Mouse (Mus musculus): Measurements from ENCODE around the gene Cldn13. TPM values are rescaled to one million over a fixed set of nuclear protein-coding genes. Genes with fewer than 3 reads are reported as not detected.

The Cldn13 gene
- total and polyA plus RNA-seq, 3 experiments = 0.10 TPM; not detected in 2

DNA sequence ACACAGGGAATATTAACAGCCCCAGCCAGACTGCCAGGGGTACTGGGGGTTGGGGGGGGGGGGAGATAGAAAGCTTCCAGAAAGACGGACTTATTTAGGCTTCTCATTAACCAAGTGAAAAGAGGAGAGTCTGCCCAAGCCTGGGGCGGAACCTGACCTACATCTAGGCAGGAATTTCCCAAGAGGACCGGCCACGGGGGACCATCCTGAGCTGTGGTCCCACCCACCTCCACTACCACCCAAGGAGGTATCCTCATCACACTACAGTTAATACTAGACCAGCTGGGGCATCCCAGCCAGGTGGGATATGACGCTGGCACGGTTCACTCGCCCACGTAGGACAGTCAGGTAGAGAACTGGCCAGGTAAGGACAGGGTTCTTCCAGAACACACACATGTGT, 42.3 kb downstream of the Cldn13 start:
- peak in 1 of 2 experiments; percentile 43 for DNase-seq

DNA sequence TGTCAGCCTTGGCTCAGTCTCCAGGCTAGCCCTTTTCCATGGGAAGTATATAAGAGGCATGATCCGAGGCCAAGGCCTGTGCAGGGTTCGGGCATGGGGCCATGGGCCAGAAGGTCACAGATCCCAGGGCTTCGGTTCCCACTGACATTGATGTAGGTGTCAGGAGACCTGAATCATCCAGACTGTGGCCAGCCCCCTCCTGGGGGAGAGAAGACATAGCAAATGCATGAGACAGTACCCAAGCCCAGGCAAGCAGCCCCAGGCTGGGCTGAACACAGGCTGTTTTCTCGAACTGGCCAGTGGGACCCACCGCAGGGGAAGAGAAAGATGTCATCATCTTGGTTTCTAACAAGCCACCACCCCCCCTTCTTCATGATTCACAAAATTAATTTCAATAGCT, 42.7 kb downstream of the Cldn13 start:
- Histone ChIP-seq H3K27me3 (ENCODE audit: control insufficient read depth, insufficient read depth, low read length) (no peaks in the 10 kb centered on the region), H3K79me2 (replicated peaks; ENCODE audit: control insufficient read depth, insufficient read depth, low read length) (no peaks in the 10 kb centered on the region), H3K4me3 (no peak overlapping the region), H3K27ac (no peak overlapping the region; the same call in 1 of the 2 replicates), H3K4me1 (ENCODE audit: control insufficient read depth, insufficient read depth, low read length) (peaks cover 1% of the 10 kb centered on the region; the same call in 1 of the 2 replicates), H3K9ac (ENCODE audit: low read depth, low read length) (no peak overlapping the region), H3K36me3 (ENCODE audit: control insufficient read depth, insufficient read depth, low read length) (no peaks in the 10 kb centered on the region)
- peak in 1 of 2 experiments; percentile 73 for DNase-seq
- TF ChIP-seq EP300 (IDR thresholded peaks at IDR 0.05; ENCODE audit: insufficient read depth, low read depth, low read length) (no peak), CTCF (IDR thresholded peaks at IDR 0.05) (peak; percentile 26), POLR2A (IDR thresholded peaks at IDR 0.05; ENCODE audit: insufficient read depth, low read depth, low read length) (no peak)
- intact Hi-C loops (cut with DNase I) = no loop called here
- WGBS = 68% methylated on average over 5 of the region's 5 CpGs

More for the DNA sequence above, 42.3 kb downstream of the Cldn13 start:
- H3K4me3 ChIP-seq = no peak overlapping the region
- peaks cover 1% of the 10 kb centered on the region; the same call in 1 of the 2 replicates for H3K4me1 ChIP-seq (ENCODE audit: control insufficient read depth, insufficient read depth, low read length)
- no peak for TF ChIP-seq CTCF (IDR thresholded peaks at IDR 0.05)
- TF ChIP-seq EP300 (IDR thresholded peaks at IDR 0.05; ENCODE audit: insufficient read depth, low read depth, low read length) = no peak
- no peak for TF ChIP-seq POLR2A (IDR thresholded peaks at IDR 0.05; ENCODE audit: insufficient read depth, low read depth, low read length)
- H3K27ac ChIP-seq = no peak overlapping the region
- H3K79me2 ChIP-seq (replicated peaks; ENCODE audit: control insufficient read depth, insufficient read depth, low read length) = no peaks in the 10 kb centered on the region
- H3K9ac ChIP-seq (ENCODE audit: low read depth, low read length) = no peak overlapping the region
- intact Hi-C loops (cut with DNase I) = no loop called here
- no peaks in the 10 kb centered on the region for H3K36me3 ChIP-seq (ENCODE audit: control insufficient read depth, insufficient read depth, low read length)
- no peaks in the 10 kb centered on the region for H3K27me3 ChIP-seq (ENCODE audit: control insufficient read depth, insufficient read depth, low read length)
- 84% methylated on average over 8 of the region's 8 CpGs for WGBS

DNA sequence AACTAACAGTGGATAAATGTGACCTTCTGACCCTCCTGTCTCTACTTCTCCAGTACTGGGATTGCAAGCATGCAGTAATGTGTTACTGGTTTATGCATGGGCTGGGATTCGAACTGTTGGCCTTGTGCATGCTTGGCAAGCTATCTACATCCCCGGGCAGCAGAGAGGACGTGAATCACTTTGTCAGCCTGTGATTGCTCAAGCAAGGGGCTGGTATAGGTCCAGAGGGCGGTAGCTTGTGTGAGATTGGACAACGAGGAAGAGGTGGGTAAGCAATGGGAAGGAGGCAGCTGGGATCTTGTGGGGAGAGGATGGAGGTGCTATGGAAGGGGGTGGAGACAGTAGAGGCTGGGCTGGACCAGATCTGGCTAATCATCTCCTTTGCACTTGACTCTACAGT, 46.8 kb downstream of the Cldn13 start:
- H3K27ac ChIP-seq = no peak overlapping the region
- no peaks in the 10 kb centered on the region for H3K79me2 ChIP-seq (replicated peaks; ENCODE audit: control insufficient read depth, insufficient read depth, low read length)
- no peaks in the 10 kb centered on the region for H3K27me3 ChIP-seq (ENCODE audit: control insufficient read depth, insufficient read depth, low read length)
- intact Hi-C loops (cut with DNase I) = no loop called here
- H3K36me3 ChIP-seq (ENCODE audit: control insufficient read depth, insufficient read depth, low read length) = no peaks in the 10 kb centered on the region
- H3K4me1 ChIP-seq (ENCODE audit: control insufficient read depth, insufficient read depth, low read length) = peaks cover 10% of the 10 kb centered on the region
- 66% methylated on average over 5 of the region's 5 CpGs for WGBS
- no peak for TF ChIP-seq CTCF (IDR thresholded peaks at IDR 0.05)
- H3K4me3 ChIP-seq = no peak overlapping the region
- DNase-seq = no peak
- no peak overlapping the region for H3K9ac ChIP-seq (ENCODE audit: low read depth, low read length)

DNA sequence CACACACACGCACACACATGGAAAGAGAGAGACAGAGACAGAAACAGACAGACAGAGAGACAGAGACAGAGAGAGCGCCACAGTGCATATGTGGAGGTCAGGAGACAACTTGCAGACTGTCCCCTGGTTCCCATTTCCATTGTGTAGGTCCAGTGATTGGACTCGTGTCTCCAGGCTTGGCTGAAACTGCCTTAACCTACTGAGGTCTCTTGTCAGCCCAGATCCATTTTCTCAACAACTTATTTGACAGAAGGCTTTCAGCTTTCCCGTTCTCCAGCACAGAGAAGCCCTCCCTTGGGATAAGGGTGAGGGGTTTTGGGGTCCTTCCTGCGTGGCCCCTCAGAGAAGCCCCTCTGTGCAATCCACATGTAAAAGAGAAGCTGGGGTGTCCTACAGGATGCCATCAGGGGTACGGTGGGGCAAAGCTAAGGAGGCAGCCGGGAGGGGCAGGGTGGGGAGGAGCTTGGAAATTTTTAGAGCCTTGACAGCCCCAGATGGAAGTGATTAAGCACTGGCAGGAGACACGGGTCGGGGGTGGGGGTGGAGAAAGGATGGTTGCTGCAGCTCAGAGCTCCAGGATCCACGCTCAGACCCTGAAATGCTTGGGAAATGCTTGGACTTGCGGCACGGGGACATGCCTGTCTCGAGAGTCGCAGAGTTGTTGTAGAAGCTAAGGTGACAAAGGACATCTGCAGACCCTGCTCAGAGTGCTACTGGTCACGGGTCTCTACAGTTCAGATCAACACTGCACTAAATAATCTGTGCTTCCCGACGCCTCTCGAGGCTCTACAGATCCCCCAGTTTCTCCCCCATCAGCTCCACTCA, 47.8 kb downstream of the Cldn13 start:
- H3K9ac ChIP-seq (ENCODE audit: low read depth, low read length) = no peak overlapping the region
- peak in 1 of 2 experiments; percentile 41 for DNase-seq
- H3K79me2 ChIP-seq (replicated peaks; ENCODE audit: control insufficient read depth, insufficient read depth, low read length) = no peaks in the 10 kb centered on the region
- H3K27me3 ChIP-seq (ENCODE audit: control insufficient read depth, insufficient read depth, low read length) = no peaks in the 10 kb centered on the region
- intact Hi-C loops (cut with DNase I) = no loop called here
- peaks cover 10% of the 10 kb centered on the region for H3K4me1 ChIP-seq (ENCODE audit: control insufficient read depth, insufficient read depth, low read length)
- H3K4me3 ChIP-seq = no peak overlapping the region
- H3K27ac ChIP-seq = peak overlapping the region; percentile 36
- WGBS = 48% methylated on average over 18 of the region's 18 CpGs
- no peak for TF ChIP-seq EP300 (IDR thresholded peaks at IDR 0.05; ENCODE audit: insufficient read depth, low read depth, low read length)
- no peak for TF ChIP-seq CTCF (IDR thresholded peaks at IDR 0.05)
- TF ChIP-seq POLR2A (IDR thresholded peaks at IDR 0.05; ENCODE audit: insufficient read depth, low read depth, low read length) = no peak
- H3K36me3 ChIP-seq (ENCODE audit: control insufficient read depth, insufficient read depth, low read length) = no peaks in the 10 kb centered on the region

GRCm38 (mm10) chr5:134865158-134865557, 50.2 kb downstream of the Cldn13 start:
- no peak overlapping the region for H3K9ac ChIP-seq (ENCODE audit: low read depth, low read length)
- peak overlapping the region; percentile 46 for H3K27ac ChIP-seq
- no peaks in the 10 kb centered on the region for H3K79me2 ChIP-seq (replicated peaks; ENCODE audit: control insufficient read depth, insufficient read depth, low read length)
- no peaks in the 10 kb centered on the region for H3K36me3 ChIP-seq (ENCODE audit: control insufficient read depth, insufficient read depth, low read length)
- H3K4me1 ChIP-seq (ENCODE audit: control insufficient read depth, insufficient read depth, low read length) = peaks cover 10% of the 10 kb centered on the region
- H3K27me3 ChIP-seq (ENCODE audit: control insufficient read depth, insufficient read depth, low read length) = no peaks in the 10 kb centered on the region
- DNase-seq = peak; percentile 72 to 80
- no peak overlapping the region for H3K4me3 ChIP-seq
- TF ChIP-seq EP300 (IDR thresholded peaks at IDR 0.05; ENCODE audit: insufficient read depth, low read depth, low read length) (peak; percentile 83), CTCF (IDR thresholded peaks at IDR 0.05) (peak; percentile 59), POLR2A (IDR thresholded peaks at IDR 0.05; ENCODE audit: insufficient read depth, low read depth, low read length) (no peak)
- intact Hi-C loops (cut with DNase I) = no loop called here
- WGBS = 47% methylated on average over 8 of the region's 8 CpGs

Other genes with a start within 250 kb of the Cldn13 start
- gene Limk1, start 226.9 kb downstream of the Cldn13 start, total RNA-seq (2021) = 1 to 10 TPM; 4.0 to 5.0 TPM
- gene Limk1, start 226.9 kb downstream of the Cldn13 start, polyA plus RNA-seq (2012; rRNA removed) = 7.3 and 8.1 TPM in 2 replicates
- gene Eln, start 168.2 kb downstream of the Cldn13 start, total RNA-seq (2021) = 10 to 100 TPM; 33.5 to 49.9 TPM
- 124 and 131 TPM in 2 replicates for gene Eln, start 168.2 kb downstream of the Cldn13 start, polyA plus RNA-seq (2012; rRNA removed)
- not detected for gene Tmem270, start 8.8 kb downstream of the Cldn13 start, total RNA-seq (2021)
- not detected in 2 replicates for gene Tmem270, start 8.8 kb downstream of the Cldn13 start, polyA plus RNA-seq (2012; rRNA removed)
- gene Mettl27, start 16.8 kb upstream of the Cldn13 start, total RNA-seq (2021) = 1 to 10 TPM; 4.1 to 6.7 TPM
- gene Mettl27, start 16.8 kb upstream of the Cldn13 start, polyA plus RNA-seq (2012; rRNA removed) = 2.8 TPM in 2 replicates
- gene Cldn4, start 31.4 kb upstream of the Cldn13 start, total RNA-seq (2021) = not detected
- 0.68 TPM in 1 of 2 replicates, not detected in the other for gene Cldn4, start 31.4 kb upstream of the Cldn13 start, polyA plus RNA-seq (2012; rRNA removed)
- under 1 TPM in 1 of 2 experiments, not detected in 1; 0.26 TPM for gene Cldn3, start 70.7 kb upstream of the Cldn13 start, total RNA-seq (2021)
- 0.12 and 6.8 TPM in 2 replicates for gene Cldn3, start 70.7 kb upstream of the Cldn13 start, polyA plus RNA-seq (2012; rRNA removed)
- gene Abhd11, start 93.6 kb upstream of the Cldn13 start, total RNA-seq (2021) = 10 to 100 TPM; 56.9 to 64.5 TPM
- 90.2 and 110 TPM in 2 replicates for gene Abhd11, start 93.6 kb upstream of the Cldn13 start, polyA plus RNA-seq (2012; rRNA removed)
- 1 to 10 TPM; 1.4 to 1.5 TPM for gene Stx1a, start 108.0 kb upstream of the Cldn13 start, total RNA-seq (2021)
- gene Stx1a, start 108.0 kb upstream of the Cldn13 start, polyA plus RNA-seq (2012; rRNA removed) = 4.7 and 5.1 TPM in 2 replicates
- gene Dnajc30, start 148.7 kb upstream of the Cldn13 start, total RNA-seq (2021) = 10 to 100 TPM; 38.4 to 46.1 TPM
- gene Dnajc30, start 148.7 kb upstream of the Cldn13 start, polyA plus RNA-seq (2012; rRNA removed) = 34.7 and 35.7 TPM in 2 replicates
- 10 to 100 TPM; 20.5 to 21.1 TPM for gene Bud23, start 149.4 kb upstream of the Cldn13 start, total RNA-seq (2021)
- gene Bud23, start 149.4 kb upstream of the Cldn13 start, polyA plus RNA-seq (2012; rRNA removed) = 26.2 and 29.8 TPM in 2 replicates
- gene Vps37d, start 162.7 kb upstream of the Cldn13 start, total RNA-seq (2021) = under 1 TPM; 0.52 to 0.57 TPM
- gene Vps37d, start 162.7 kb upstream of the Cldn13 start, polyA plus RNA-seq (2012; rRNA removed) = 0.61 and 0.72 TPM in 2 replicates
- 10 to 100 TPM; 24.2 to 25.9 TPM for gene Mlxipl, start 174.4 kb upstream of the Cldn13 start, total RNA-seq (2021)
- 47.1 and 49.0 TPM in 2 replicates for gene Mlxipl, start 174.4 kb upstream of the Cldn13 start, polyA plus RNA-seq (2012; rRNA removed)
- 10 to 100 TPM in 1 of 2 experiments, 1 to 10 TPM in 1; 9.9 to 10.6 TPM for gene Tbl2, start 234.1 kb upstream of the Cldn13 start, total RNA-seq (2021)
- gene Tbl2, start 234.1 kb upstream of the Cldn13 start, polyA plus RNA-seq (2012; rRNA removed) = 5.8 and 8.8 TPM in 2 replicates